Mouse (Mus musculus) adrenal gland (tissue): Measurements from ENCODE around the gene Olfr1389.
"Not testable (repeated sequence)": the region's sequence is repeated elsewhere in the genome, so short reads cannot be mapped to it uniquely, and the experiment has no call there.

ENCODE experiments used
- intact Hi-C: fragments of 180-260 bp; cut with DNase I; formaldehyde crosslinking; loops from one replicate; pipeline ENCODE4 v1.15.1; 2025
- long read RNA-seq, 2 experiments: library from polyadenylated mRNA; unstranded; transcript quantifications; one replicate each; pipeline ENCODE4 v2.0.0; 2020; ENCODE audit warnings: borderline replicate concordance in 1 of 2; ENCODE audit not compliant: insufficient replicate concordance in 1 of 2

Gene Olfr1389
- long read RNA-seq, experiment 1 = 0 reads
- long read RNA-seq, experiment 2 = 0 reads

- intact Hi-C loops = no loop called here
Observed at GRCm38 (mm10) chr11:49422767-49423166, at the start of gene Olfr1389. Gene Olfr1389, plus strand, starts transcription at chr11:49423067.

GRCm38 (mm10) chr11:49383133-49383532, 39.7 kb upstream of the Olfr1389 start:
- intact Hi-C loops = no loop called here

- intact Hi-C loops = not testable (repeated sequence)
Observed at GRCm38 (mm10) chr11:49386118-49386517, 36.7 kb upstream of the Olfr1389 start.

GRCm38 (mm10) chr11:49392707-49393106, 30.2 kb upstream of the Olfr1389 start:
- intact Hi-C loops = not testable (repeated sequence)

- intact Hi-C loops = no loop called here
Observed at GRCm38 (mm10) chr11:49406784-49407183, 16.1 kb upstream of the Olfr1389 start.

- intact Hi-C loops = loop anchor here (2.0 to 10.0 kb wide), 2 partner anchors 136 to 222 kb away; partner anchors contain the start of gene Olfr1393
Observed at GRCm38 (mm10) chr11:49410540-49410939, 12.3 kb upstream of the Olfr1389 start.

- intact Hi-C loops = no loop called here
Observed at GRCm38 (mm10) chr11:49425257-49425927, 2.5 kb downstream of the Olfr1389 start.

GRCm38 (mm10) chr11:49429641-49430040, 6.8 kb downstream of the Olfr1389 start:
- intact Hi-C loops = no loop called here

- intact Hi-C loops = no loop called here
Observed at GRCm38 (mm10) chr11:49436411-49436810, 13.5 kb downstream of the Olfr1389 start, which contains the start of gene Olfr1388. Gene Olfr1388, plus strand, starts transcription at chr11:49436624.

- intact Hi-C loops = no loop called here
Observed at GRCm38 (mm10) chr11:49455043-49455442, 32.2 kb downstream of the Olfr1389 start, which contains the start of gene Olfr1387. Gene Olfr1387, plus strand, starts transcription at chr11:49455343.

- intact Hi-C loops = not testable (repeated sequence)
Observed at GRCm38 (mm10) chr11:49464746-49465145, 41.9 kb downstream of the Olfr1389 start, which contains the start of gene Olfr1386. Gene Olfr1386, plus strand, starts transcription at chr11:49465046.
